Mouse (Mus musculus) kidney, adult 2 months (tissue): ENCODE measurements around the gene Cd5. TPM values are rescaled to one million over a fixed set of nuclear protein-coding genes. Genes with fewer than 3 reads are reported as not detected.
A peak's percentile ranks its signal among the peaks of the same experiment; 100 is the strongest.

Experiments
- DNase-seq: peaks from one replicate; pipeline ENCODE4 v3.0.0; 2021
- H3K27ac ChIP-seq: fragments of 200-500 bp; 2 replicates; pipeline ENCODE4 v1.5.1; 2012; ENCODE audit warnings: low read depth, low read length, control low read depth, inconsistent platforms; ENCODE audit not compliant: insufficient read depth
- H3K27me3 ChIP-seq: fragments of 200-500 bp; replicated peaks from 2 replicates; pipeline ENCODE4 v1.6.1; 2012; ENCODE audit warnings: mild to moderate bottlenecking, moderate library complexity, low read length, inconsistent platforms; ENCODE audit not compliant: control insufficient read depth, insufficient read depth
- H3K36me3 ChIP-seq: fragments of 200-500 bp; 2 replicates; pipeline ENCODE4 v1.6.1; 2012; ENCODE audit warnings: mild to moderate bottlenecking, moderate library complexity, low read length, inconsistent platforms; ENCODE audit not compliant: control insufficient read depth, insufficient read depth
- H3K4me1 ChIP-seq: fragments of 200-500 bp; 2 replicates; pipeline ENCODE4 v1.6.1; 2011; ENCODE audit warnings: low read length; ENCODE audit not compliant: control insufficient read depth, insufficient read depth
- H3K4me3 ChIP-seq: fragments of 200-500 bp; 2 replicates; pipeline ENCODE4 v1.5.1; 2011; ENCODE audit warnings: mild to moderate bottlenecking, low read depth, low read length, control low read depth; ENCODE audit not compliant: insufficient read depth
- CTCF ChIP-seq: fragments of 200-500 bp; conservative IDR thresholded peaks from 2 replicates; pipeline ENCODE4 v1.5.1; 2011; ENCODE audit warnings: low read depth, mild to moderate bottlenecking, control low read depth, low read length, moderate library complexity, mixed read lengths; ENCODE audit not compliant: insufficient read depth, insufficient read length
- POLR2A ChIP-seq: fragments of 200-500 bp; IDR thresholded peaks from one replicate; pipeline ENCODE4 v1.6.1; 2011; ENCODE audit warnings: low read depth, low read length, control low read depth
- WGBS: fragments of 180-500 bp; shearing (Covaris S2); methylation state at CpG from one replicate; pipeline ENCODE4 v1.1.7; 2018; 5-methylcytosine and 5-hydroxymethylcytosine counted together
- polyA plus RNA-seq: library from polyadenylated mRNA; depleted of rRNA; stranded (reverse); fragments of >200 nt; gene quantifications from 2 replicates; pipeline ENCODE4 v1.2.3, GENCODE M21; 2012

Gene Cd5
- polyA plus RNA-seq, 1 experiment = 3.3 TPM

DNA sequence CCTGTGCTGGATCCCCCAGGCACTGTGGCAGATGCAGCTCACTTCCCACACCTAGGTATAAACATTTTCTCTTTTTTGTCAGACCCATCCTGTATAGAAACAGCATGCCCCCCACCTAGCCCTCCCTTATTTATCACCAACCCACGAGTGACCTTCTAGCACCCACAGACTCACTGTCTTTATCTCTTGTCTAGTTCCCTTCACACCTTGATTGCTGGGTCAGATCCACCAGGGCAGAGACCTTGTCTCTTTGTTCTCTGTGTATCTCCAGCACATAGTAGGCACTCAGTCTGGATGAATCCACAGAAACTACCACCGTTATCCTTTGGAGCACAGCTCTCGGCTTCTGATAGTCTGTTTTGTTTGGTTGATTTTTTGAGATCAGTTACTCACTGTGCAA, 3.7 kb downstream of the Cd5 start:
- H3K4me3 ChIP-seq = no peak overlapping the region
- TF ChIP-seq POLR2A (no peak), CTCF (no peak)
- WGBS = 96% methylated on average over 3 of the region's 3 CpGs
- no peaks in the 10 kb centered on the region for H3K27me3 ChIP-seq
- H3K27ac ChIP-seq = no peak overlapping the region
- H3K36me3 ChIP-seq = no peaks in the 10 kb centered on the region
- peaks cover 2% of the 10 kb centered on the region; the same call in 1 of the 2 replicates for H3K4me1 ChIP-seq
- no peak for DNase-seq

DNA sequence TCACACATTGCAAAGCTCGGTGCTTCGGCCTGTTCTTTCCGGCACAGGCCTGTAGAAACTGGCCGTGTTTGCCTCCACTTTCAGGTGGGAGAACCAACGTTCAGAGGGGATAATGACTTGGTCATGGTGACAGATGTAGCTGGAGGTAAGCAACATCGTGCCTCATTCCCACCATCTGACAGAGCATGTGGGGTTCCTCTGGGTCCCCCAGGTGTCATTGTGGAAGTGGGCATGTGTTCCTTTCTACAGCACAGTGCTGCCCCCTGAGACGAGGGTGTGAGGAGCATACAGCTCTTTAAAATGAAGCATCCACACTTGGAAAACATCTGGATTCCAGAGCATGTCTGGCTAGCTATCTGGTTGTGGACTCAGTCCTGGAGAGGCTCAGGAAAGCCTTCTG, 4.2 kb downstream of the Cd5 start:
- Histone ChIP-seq H3K4me3 (no peak overlapping the region), H3K36me3 (no peaks in the 10 kb centered on the region), H3K27ac (no peak overlapping the region), H3K4me1 (peaks cover 2% of the 10 kb centered on the region; the same call in 1 of the 2 replicates), H3K27me3 (no peaks in the 10 kb centered on the region)
- WGBS = 85% methylated on average over 7 of the region's 7 CpGs
- DNase-seq = no peak
- TF ChIP-seq POLR2A (no peak), CTCF (no peak)

DNA sequence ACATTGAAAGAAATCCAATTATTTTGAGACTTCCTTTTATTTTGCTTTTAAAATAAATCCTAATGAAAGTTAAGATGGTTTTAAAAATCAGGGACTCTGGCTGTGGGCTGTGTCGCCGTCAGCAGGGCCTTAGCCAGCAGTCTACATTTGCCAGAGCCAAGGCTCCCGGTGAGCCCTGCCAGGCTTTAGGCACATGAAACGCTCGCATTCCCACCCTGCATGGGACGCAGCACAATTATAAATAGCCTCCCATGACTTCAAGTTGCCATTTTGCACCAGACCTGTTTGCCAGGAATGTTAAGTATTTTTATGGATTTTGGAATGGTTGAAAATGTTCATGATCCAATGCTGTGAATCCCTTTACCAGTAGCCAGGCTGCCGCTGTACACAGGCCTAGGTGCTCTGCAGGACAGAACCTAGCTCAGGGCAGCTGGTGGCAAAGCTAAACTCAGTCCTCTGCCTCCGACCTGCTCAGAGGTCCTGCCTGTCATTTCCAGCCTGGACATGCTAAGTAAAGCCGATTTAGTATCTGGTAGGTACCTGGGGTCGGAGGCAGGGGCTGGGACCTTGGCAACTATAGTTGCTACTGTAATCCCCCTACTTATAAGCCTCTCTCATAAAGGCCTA, 5.2 kb downstream of the Cd5 start:
- TF ChIP-seq CTCF = no peak
- TF ChIP-seq POLR2A = no peak
- H3K4me1 ChIP-seq = peaks cover 2% of the 10 kb centered on the region; the same call in 1 of the 2 replicates
- DNase-seq = peak; percentile 31
- no peaks in the 10 kb centered on the region for H3K36me3 ChIP-seq
- H3K4me3 ChIP-seq = no peak overlapping the region
- WGBS = 68% methylated on average over 10 of the region's 10 CpGs
- H3K27ac ChIP-seq = no peak overlapping the region
- H3K27me3 ChIP-seq = no peaks in the 10 kb centered on the region

DNA sequence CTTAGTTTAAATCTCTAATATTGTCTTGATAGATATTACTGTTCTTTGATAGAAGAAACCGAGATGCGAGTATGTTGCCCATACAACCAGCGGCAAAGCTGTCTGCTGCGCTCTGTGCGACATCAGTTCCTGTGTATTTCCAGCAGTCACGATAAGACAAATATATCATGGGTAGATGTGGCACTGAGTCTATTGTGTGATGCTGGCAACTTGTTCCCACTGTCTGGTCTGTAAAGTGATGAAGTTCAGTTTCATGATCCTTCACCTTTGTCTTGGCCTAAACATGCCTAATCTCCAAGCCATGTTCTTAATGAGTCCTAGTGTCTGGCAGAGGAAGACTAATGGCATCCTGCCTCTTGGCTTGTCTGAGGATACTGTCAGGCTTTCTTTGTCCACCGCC, 6.1 kb downstream of the Cd5 start:
- WGBS = 94% methylated on average over 7 of the region's 7 CpGs
- peaks cover 2% of the 10 kb centered on the region; the same call in 1 of the 2 replicates for H3K4me1 ChIP-seq
- no peak for DNase-seq
- H3K27me3 ChIP-seq = no peaks in the 10 kb centered on the region
- TF ChIP-seq POLR2A (no peak), CTCF (no peak)
- no peak overlapping the region for H3K4me3 ChIP-seq
- no peak overlapping the region for H3K27ac ChIP-seq
- no peaks in the 10 kb centered on the region for H3K36me3 ChIP-seq

DNA sequence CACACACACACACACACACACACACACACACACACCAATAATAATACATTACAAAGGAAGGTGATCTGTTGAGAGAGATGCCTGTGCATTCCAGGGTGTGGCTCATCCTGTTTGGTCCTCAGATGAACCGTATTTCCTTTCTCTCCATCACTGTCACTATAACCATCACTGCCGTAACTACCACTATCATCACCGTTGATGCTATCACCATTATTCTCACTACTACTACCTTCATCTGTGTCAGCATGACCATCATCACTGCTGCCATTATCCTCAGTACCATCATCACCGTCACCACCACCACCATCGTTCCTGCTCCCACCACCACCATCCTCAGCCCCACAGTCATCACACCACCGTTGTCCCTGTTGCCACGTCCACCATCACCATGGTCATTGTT, 6.8 kb downstream of the Cd5 start:
- no peaks in the 10 kb centered on the region for H3K27me3 ChIP-seq
- TF ChIP-seq POLR2A = no peak
- TF ChIP-seq CTCF = no peak
- H3K27ac ChIP-seq = no peak overlapping the region
- WGBS = 94% methylated on average over 7 of the region's 7 CpGs
- no peak for DNase-seq
- no peak overlapping the region for H3K4me3 ChIP-seq
- no peaks in the 10 kb centered on the region for H3K36me3 ChIP-seq
- H3K4me1 ChIP-seq = peaks cover 2% of the 10 kb centered on the region; the same call in 1 of the 2 replicates

DNA sequence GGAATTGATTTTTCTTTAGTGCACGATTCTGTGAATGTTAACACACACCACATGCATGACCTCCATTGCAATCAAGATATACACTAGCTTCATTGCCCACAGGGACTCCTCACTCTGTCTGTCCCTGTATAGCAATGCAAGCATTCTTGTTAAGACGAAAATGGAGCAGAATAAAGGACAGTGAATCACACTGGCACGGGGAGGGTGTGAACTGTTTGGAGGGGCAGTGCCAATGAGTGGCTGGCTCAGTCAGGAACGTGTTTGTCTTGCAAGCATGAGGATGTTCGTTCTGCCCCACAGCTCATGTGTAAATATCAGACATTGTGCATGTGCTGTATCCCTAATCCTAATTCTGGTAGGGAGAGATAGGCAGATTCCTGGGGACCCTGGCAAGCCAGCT, 8.3 kb downstream of the Cd5 start:
- no peak for DNase-seq
- Histone ChIP-seq H3K4me3 (no peak overlapping the region), H3K27me3 (no peaks in the 10 kb centered on the region), H3K27ac (no peak overlapping the region), H3K4me1 (peaks cover 2% of the 10 kb centered on the region; the same call in 1 of the 2 replicates), H3K36me3 (no peaks in the 10 kb centered on the region)
- 62% methylated on average over 5 of the region's 5 CpGs for WGBS
- no peak for TF ChIP-seq POLR2A
- TF ChIP-seq CTCF = no peak

DNA sequence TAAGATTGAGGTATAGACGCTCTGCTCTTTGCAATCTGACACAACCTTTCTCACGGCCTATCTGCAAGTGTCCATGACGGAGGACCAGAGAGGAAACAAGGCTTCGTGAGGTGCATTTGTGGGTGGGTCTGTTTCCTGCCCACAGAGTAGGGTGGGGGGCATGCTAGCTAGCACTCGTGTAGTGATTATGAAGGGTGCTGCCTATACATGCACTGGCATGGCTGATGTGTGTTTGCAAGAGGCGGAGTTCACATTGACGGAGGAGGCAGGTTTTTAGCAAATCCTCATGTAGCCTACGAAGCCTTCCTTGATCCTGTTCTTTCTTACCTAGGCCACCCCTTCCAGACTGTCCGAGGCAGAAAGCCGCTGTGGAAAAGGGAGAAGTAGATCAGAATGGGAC, 8.9 kb downstream of the Cd5 start:
- H3K27me3 ChIP-seq = no peaks in the 10 kb centered on the region
- no peaks in the 10 kb centered on the region for H3K36me3 ChIP-seq
- H3K27ac ChIP-seq = no peak overlapping the region
- WGBS = 92% methylated on average over 10 of the region's 10 CpGs
- H3K4me3 ChIP-seq = no peak overlapping the region
- H3K4me1 ChIP-seq = peaks cover 2% of the 10 kb centered on the region; the same call in 1 of the 2 replicates
- DNase-seq = no peak
- TF ChIP-seq POLR2A = no peak
- no peak for TF ChIP-seq CTCF
